Mouse (Mus musculus): ENCODE measurements around the gene Ghitm.
"Not testable (repeated sequence)": the region's sequence is repeated elsewhere in the genome, so short reads cannot be mapped to it uniquely, and the experiment has no call there.

- TF ChIP-seq ZC3H11A (IDR thresholded peaks at IDR 0.05; ENCODE audit: borderline replicate concordance, low read depth, low read length); HCFC1 (IDR thresholded peaks at IDR 0.05; ENCODE audit: borderline replicate concordance, insufficient read depth, low read length): not testable (repeated sequence)
Observed at GRCm38 (mm10) chr14:37137596-37137995, 2.5 kb upstream of the Ghitm start.
